Mouse (Mus musculus) neural tube, embryonic 14.5 days (tissue): ENCODE data around the gene Orm3. TPM values are rescaled to one million over a fixed set of nuclear protein-coding genes. Genes with fewer than 3 reads are reported as not detected.
A peak's percentile ranks its signal among the peaks of the same experiment; 100 is the strongest.
"Not testable (repeated sequence)": the region's sequence is repeated elsewhere in the genome, so short reads cannot be mapped to it uniquely, and the experiment has no call there.

Source experiments
- ATAC-seq: fragments of 200-750 bp; cut with Nextera tagmentation; 2 replicates; pipeline ENCODE4 v1.8.0; 2017; ENCODE audit warnings: low read depth, mild to moderate bottlenecking, moderate TSS enrichment, moderate library complexity
- H3K27ac ChIP-seq: fragments of 300-500 bp; sonication (generic); 2 replicates; pipeline ENCODE4 v1.5.1; 2014; ENCODE audit warnings: low read depth, mild to moderate bottlenecking, control low read depth, low read length, moderate library complexity, mixed read lengths
- H3K27me3 ChIP-seq: fragments of 300-500 bp; sonication (generic); 2 replicates; pipeline ENCODE4 v1.6.1; 2014; ENCODE audit warnings: low read length; ENCODE audit not compliant: control insufficient read depth, insufficient read depth
- H3K36me3 ChIP-seq: fragments of 300-500 bp; sonication (generic); 2 replicates; pipeline ENCODE4 v1.6.1; 2014; ENCODE audit warnings: low read length, mixed read lengths; ENCODE audit not compliant: control insufficient read depth, insufficient read depth
- H3K4me1 ChIP-seq: fragments of 300-500 bp; sonication (generic); 2 replicates; pipeline ENCODE4 v1.6.1; 2014; ENCODE audit warnings: low read length; ENCODE audit not compliant: control insufficient read depth, insufficient read depth
- H3K4me2 ChIP-seq: fragments of 300-500 bp; sonication (generic); 2 replicates; pipeline ENCODE4 v1.6.1; 2014; ENCODE audit warnings: mild to moderate bottlenecking, low read depth, low read length, control low read depth
- H3K4me3 ChIP-seq: fragments of 300-500 bp; sonication (generic); 2 replicates; pipeline ENCODE4 v1.5.1; 2014; ENCODE audit warnings: low read depth, low read length, control low read depth, mixed read lengths
- H3K9ac ChIP-seq: fragments of 300-500 bp; sonication (generic); replicated peaks from 2 replicates; pipeline ENCODE4 v1.6.1; 2014; ENCODE audit warnings: low read depth, mild to moderate bottlenecking, control low read depth, low read length, mixed read lengths
- H3K9me3 ChIP-seq: fragments of 300-500 bp; sonication (generic); 2 replicates; pipeline ENCODE4 v1.6.1; 2016; ENCODE audit warnings: low read length; ENCODE audit not compliant: control insufficient read depth
- WGBS: fragments of 180-500 bp; shearing (Covaris S2); extraction: QIAGEN DNeasy Blood & Tissue Kit; methylation state at CpG from one replicate; pipeline ENCODE4 v1.1.7; 2014; 5-methylcytosine and 5-hydroxymethylcytosine counted together
- polyA plus RNA-seq: library from polyadenylated mRNA; unstranded; fragments of >200 nt; fragmentation: Nextera tagmentation; extraction: Ambion mirVana; gene quantifications from 2 replicates; pipeline ENCODE4 v1.2.1, GENCODE M21; 2014

Gene Orm3
- not detected in 2 replicates for polyA plus RNA-seq

GRCm38 (mm10) chr4:63355877-63356665 lies at the start of gene Orm3:
Gene Orm3, plus strand, starts transcription at chr4:63356162.
- no peaks in the 10 kb centered on the region for H3K36me3 ChIP-seq
- no peak within 1 kb of the TSS for H3K9ac ChIP-seq
- no peak within 1 kb of the TSS for H3K27ac ChIP-seq
- no peak for ATAC-seq
- H3K4me1 ChIP-seq = no peaks in the 10 kb centered on the region
- no peak within 1 kb of the TSS for H3K4me3 ChIP-seq
- no peaks in the 10 kb centered on the region for H3K9me3 ChIP-seq
- 74% methylated on average over 4 of the region's 4 CpGs for WGBS
- H3K4me2 ChIP-seq = no peak within 1 kb of the TSS
- H3K27me3 ChIP-seq = no peaks in the 10 kb centered on the region

- no peaks in the 10 kb centered on the region for H3K4me1 ChIP-seq
- no peak overlapping the region for H3K9ac ChIP-seq
- no peaks in the 10 kb centered on the region for H3K36me3 ChIP-seq
- no peak overlapping the region for H3K27ac ChIP-seq
- ATAC-seq = peak; percentile 84
- no peaks in the 10 kb centered on the region for H3K9me3 ChIP-seq
- H3K27me3 ChIP-seq = no peaks in the 10 kb centered on the region
- no peak overlapping the region for H3K4me2 ChIP-seq
- WGBS = 33% methylated on average over 21 of the region's 21 CpGs
- no peak overlapping the region for H3K4me3 ChIP-seq
Observed at GRCm38 (mm10) chr4:63307175-63308062, 48.5 kb upstream of the Orm3 start.

- ATAC-seq = no peak
- Histone ChIP-seq H3K4me1 (no peaks in the 10 kb centered on the region), H3K27me3 (no peaks in the 10 kb centered on the region), H3K36me3 (no peaks in the 10 kb centered on the region), H3K4me3 (no peak overlapping the region), H3K27ac (no peak overlapping the region), H3K9me3 (no peaks in the 10 kb centered on the region), H3K4me2 (no peak overlapping the region), H3K9ac (no peak overlapping the region)
- WGBS = 73% methylated on average over 3 of the region's 3 CpGs
Observed at GRCm38 (mm10) chr4:63308316-63308715, 47.6 kb upstream of the Orm3 start.

GRCm38 (mm10) chr4:63310247-63310855 lies 45.6 kb upstream of the Orm3 start:
- Histone ChIP-seq H3K27ac (no peak overlapping the region), H3K9me3 (no peaks in the 10 kb centered on the region), H3K4me1 (no peaks in the 10 kb centered on the region), H3K4me3 (no peak overlapping the region), H3K36me3 (no peaks in the 10 kb centered on the region), H3K4me2 (no peak overlapping the region), H3K27me3 (no peaks in the 10 kb centered on the region), H3K9ac (no peak overlapping the region)
- no peak for ATAC-seq
- WGBS = 71% methylated on average over 10 of the region's 10 CpGs

- 91% methylated on average over 7 of the region's 7 CpGs for WGBS
- no peak overlapping the region for H3K9ac ChIP-seq
- H3K4me3 ChIP-seq = no peak overlapping the region
- no peak for ATAC-seq
- no peaks in the 10 kb centered on the region for H3K27me3 ChIP-seq
- no peaks in the 10 kb centered on the region for H3K9me3 ChIP-seq
- no peaks in the 10 kb centered on the region for H3K4me1 ChIP-seq
- H3K27ac ChIP-seq = no peak overlapping the region
- H3K36me3 ChIP-seq = no peaks in the 10 kb centered on the region
- no peak overlapping the region for H3K4me2 ChIP-seq
Observed at GRCm38 (mm10) chr4:63311426-63311825, 44.5 kb upstream of the Orm3 start.

GRCm38 (mm10) chr4:63314063-63314462 lies 41.9 kb upstream of the Orm3 start:
- H3K9me3 ChIP-seq = no peaks in the 10 kb centered on the region
- no peak overlapping the region for H3K4me3 ChIP-seq
- no peak overlapping the region for H3K4me2 ChIP-seq
- ATAC-seq = no peak
- H3K4me1 ChIP-seq = no peaks in the 10 kb centered on the region
- no peaks in the 10 kb centered on the region for H3K27me3 ChIP-seq
- no peaks in the 10 kb centered on the region for H3K36me3 ChIP-seq
- no peak overlapping the region for H3K27ac ChIP-seq
- WGBS = 78% methylated on average over 5 of the region's 5 CpGs
- no peak overlapping the region for H3K9ac ChIP-seq

GRCm38 (mm10) chr4:63316076-63316746 lies 39.8 kb upstream of the Orm3 start:
- ATAC-seq = peak; percentile 15; the same call in 1 of the 2 replicates
- no peaks in the 10 kb centered on the region for H3K4me1 ChIP-seq
- H3K36me3 ChIP-seq = no peaks in the 10 kb centered on the region

GRCm38 (mm10) chr4:63319566-63319965 lies 36.4 kb upstream of the Orm3 start:
- H3K36me3 ChIP-seq, H3K27me3 ChIP-seq, H3K9ac ChIP-seq, H3K27ac ChIP-seq, H3K4me2 ChIP-seq, H3K9me3 ChIP-seq, H3K4me1 ChIP-seq, H3K4me3 ChIP-seq: not testable (repeated sequence)
- 30% methylated on average over 3 of the region's 3 CpGs for WGBS
- peak; percentile 22; the same call in 1 of the 2 replicates for ATAC-seq

More at GRCm38 (mm10) chr4:63316076-63316746, 39.8 kb upstream of the Orm3 start:
- Histone ChIP-seq H3K9ac (no peak overlapping the region), H3K4me2 (no peak overlapping the region), H3K4me3 (no peak overlapping the region), H3K27ac (no peak overlapping the region), H3K9me3 (no peaks in the 10 kb centered on the region), H3K27me3 (no peaks in the 10 kb centered on the region)
- 64% methylated on average over 8 of the region's 9 CpGs for WGBS
